Mouse (Mus musculus): ENCODE measurements around the gene Dapl1.

The Dapl1 gene

DNA sequence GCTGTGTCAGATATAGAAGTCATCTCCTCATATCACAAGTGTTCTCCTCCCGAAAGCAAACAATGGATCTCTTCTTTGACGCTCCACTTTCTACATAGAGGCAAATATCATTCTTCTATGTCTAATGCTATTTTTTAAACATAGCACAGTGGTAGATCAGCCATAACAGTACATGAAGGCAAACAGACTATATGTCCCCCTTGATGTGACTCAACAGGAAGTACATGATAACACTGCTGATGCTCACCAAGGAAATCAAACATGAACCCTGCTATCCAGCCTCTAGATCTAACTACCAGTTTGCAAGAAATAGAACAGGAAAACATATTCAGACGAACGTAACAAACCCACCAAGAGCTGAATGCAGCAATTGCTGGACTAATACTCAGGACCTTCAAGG lies 10.1 kb upstream of the Dapl1 start:
- DNase-seq, result no peak

DNA sequence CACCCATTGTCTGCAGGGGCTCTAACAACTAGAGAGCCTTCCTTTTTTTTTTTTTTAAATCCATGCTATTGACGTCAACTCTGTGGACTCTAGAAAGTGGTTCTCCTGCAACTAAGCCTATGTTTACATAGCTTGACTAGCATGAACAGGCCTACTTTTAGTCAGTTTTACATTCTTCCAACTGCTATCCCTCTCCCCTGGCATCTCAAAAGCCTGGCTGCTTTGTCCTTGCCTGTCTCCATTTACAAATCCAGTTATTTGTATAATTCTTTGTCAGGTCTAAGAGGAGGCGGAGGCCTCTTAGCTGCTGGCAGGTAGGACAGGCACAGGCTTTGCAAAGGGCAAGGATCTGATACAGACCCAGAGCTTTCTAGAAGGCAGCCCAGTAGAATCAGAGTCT lies 627 bp downstream of the Dapl1 start:
- no peak for DNase-seq

DNA sequence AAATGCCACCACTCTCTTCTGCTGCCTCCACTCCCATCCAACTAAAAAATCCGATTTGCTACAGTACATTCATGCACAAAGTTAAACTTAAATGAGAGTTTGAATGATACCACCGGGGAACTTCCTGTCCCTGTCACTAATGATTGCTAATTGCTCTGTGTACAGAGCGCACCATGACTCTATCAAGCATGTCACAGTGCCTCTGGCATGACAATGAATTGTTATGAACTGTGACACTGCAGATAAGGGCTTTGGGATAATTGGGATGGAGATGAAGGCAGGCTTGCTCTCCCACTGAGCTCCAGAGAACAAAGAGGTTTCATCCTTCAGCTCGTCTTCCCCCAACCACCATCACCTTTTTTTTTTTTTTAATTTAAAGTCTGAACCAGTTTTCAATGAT lies 1.2 kb downstream of the Dapl1 start:
- no peak for DNase-seq

DNA sequence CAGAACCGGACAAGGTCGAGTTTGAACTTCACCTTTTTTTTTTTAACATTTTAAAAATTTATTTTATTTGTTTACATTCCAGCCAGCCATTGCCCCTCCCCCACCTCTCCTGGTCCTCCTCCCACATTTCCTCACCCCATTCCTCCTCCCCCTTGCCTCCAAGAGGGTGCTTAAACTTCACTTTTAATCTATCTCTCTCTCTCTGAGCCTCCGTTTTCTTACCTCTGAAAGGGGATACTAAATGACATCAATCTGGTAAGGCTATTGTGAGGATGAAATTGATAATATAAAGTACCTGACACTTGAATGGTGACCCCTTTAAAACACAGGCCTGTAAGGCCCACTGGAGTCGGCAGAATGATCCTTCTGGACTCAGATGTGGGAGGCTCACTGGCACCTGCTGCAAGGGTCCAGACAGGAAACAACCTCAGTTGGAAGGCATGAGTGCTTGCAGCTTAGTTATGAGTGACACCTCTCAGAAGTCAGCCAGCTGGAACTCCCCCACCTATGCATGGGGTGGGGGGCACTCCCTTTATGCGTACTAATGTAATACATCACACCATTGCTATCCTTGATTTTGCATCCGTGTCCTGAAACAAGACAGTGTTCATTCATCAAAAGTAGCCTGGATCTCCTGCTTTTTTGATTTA lies 1.9 kb downstream of the Dapl1 start:
- DNase-seq, result no peak

DNA sequence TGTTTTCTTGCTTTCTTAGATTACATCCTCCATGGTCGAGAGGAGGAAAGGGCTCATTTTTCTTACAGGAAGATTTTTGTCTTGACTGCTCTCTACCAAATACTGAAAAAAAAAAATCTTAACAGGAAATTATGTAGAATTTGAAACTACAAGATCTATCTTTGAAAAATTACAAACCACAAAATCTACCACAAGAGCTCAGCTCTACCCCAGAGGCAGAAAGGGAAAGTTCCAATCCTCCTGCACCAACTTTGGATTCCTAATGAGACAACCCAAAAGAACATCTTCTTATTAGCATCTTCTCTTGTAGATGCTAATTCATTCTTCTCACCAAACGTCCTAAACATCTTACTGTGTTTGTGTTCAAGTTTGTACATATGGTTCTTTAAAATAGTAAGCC lies 3.8 kb downstream of the Dapl1 start:
- no peak for DNase-seq

DNA sequence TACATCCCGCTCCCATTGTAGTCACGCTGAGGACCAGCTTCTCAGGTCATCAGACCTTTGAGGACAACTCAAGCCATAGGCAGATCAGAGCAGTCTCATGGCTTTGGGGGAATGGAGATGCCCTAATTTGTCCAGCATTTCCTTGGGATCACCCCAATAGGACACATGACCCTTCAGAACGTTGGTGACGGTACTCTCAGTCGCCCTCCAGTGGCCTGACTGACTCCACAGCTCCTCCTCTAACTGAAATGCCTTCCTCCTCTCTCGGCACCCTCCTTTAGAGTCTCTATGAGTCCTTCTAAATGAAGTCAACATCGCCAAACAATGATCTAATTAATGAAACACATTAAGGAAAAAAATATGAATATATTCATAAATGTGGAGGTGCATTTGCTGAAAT lies 5.9 kb downstream of the Dapl1 start:
- no peak for DNase-seq

DNA sequence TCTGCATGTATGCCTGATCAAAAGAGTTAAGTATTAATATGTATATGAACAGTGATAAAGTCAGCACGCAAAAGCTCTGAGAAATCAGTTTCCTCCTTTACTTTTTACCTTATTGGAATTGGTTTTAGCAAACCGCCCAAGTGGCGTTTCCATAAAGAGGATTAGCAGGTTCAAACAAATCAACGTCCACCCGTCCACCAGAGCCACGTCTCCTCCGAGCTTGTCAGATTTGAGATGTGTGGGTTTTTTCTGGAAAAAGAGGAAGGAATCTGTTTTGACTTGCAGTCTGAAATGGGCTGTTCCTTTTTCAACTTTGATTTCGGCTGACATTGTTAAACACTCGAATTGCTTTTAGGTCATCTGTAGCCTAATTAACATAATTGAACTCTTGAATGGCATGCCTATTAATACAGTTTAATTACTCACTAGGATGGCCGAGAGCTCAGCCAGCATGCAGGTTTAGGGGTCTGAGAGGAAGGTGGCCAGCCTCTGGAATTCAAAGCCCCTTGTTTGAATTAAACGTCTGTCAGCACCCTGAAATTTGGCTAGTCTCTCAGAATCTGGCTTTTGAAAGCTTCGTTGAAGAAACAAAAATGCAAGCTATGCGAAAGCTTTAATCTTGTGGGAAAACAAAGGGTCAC lies 9.1 kb downstream of the Dapl1 start:
- DNase-seq, result no peak

DNA sequence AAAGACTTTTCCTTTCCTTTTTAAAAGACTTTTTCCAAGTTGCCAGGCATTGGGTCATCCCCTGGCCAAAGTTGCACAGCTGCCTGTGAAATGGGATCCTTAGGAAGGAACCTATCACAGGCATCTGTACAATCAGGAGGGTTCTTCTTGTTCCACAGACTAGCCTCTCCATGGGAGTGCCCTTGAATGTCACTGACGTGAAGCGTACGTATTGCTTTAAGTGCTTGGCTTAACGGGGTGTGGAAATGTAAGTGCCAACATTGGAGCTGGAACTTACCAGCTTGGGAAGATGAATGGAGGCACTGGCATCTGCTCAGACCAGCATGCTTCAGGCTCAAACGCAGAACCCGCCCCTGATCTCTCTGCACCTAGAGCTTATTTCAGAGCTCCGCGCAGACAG lies 14.7 kb downstream of the Dapl1 start:
- no peak for DNase-seq

DNA sequence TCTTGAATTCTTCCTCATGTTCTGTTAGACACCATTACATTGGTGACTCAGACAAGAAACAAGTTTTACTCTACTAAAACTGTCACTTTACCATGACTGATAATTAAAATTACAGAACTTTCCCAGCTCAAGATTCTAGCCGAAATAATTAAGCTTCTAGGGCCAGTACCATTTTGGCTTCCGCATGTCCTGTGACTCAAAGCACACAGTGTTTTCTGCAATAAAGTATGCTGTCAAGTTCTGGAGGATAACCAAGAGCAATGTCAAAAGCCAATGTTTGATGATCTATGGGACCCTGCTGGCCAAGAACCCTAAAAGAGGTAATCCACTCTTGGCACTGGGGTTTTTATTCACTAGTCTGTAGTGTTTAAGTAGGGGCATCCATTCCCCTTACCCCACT lies 15.3 kb downstream of the Dapl1 start:
- no peak for DNase-seq

DNA sequence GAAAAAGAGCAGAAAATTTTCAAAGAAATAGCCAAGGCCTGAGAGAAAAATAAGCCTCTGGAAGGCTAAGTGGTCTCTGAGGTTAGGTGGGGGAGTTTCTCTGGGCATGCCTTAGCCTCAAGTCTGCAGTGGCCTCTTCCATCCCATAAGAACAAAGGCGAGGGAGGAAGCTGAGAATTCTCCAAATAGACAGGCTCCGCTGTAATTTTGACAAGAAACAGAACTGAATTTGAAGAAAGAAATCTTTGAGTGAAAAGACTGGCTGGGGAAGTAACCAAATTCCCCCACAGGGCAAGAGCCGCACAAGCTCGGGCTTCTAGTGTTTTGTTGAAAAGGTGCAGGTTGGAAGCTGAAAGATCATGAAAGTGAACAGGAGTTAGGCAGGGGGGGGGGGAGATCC lies 24.6 kb downstream of the Dapl1 start:
- DNase-seq, result no peak

DNA sequence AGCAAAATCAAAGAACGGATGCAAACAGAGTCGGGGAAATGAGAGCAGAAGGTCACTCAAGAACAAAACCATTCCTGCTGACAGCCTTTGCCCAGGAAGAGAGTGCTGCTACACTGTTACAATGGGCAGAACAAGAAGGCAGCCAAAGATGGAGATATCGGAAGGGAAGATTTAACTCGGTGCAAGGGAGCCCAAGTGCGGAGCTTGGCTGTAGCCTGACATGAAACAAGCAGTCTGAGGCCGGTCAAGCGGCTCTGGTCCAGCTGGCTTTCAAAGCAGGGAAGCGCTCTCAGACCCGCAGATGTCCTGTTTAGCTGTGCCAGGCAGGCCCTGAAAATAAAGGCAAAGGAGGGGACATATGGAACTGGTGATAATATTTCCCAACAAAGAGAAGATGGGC lies 26.0 kb downstream of the Dapl1 start:
- DNase-seq, result no peak

DNA sequence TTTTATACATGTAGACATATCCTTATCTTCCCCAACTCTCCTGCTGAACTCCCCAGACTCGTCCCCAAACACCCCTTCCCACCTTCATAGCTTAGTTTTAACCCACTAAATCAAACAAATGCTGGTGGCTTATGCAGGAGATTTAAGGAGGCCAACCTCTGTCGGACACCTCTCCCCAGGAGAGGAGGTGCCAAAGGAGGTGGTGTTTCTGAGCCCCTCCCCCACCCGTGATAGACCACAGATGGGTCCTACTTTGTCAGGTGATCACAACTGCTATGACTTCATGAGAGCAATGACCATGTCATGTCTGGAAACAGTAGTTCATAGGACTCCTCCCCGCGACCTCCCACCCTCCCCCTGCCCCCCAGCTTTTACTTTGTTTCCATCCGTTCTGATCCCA lies 26.4 kb downstream of the Dapl1 start:
- no peak for DNase-seq

DNA sequence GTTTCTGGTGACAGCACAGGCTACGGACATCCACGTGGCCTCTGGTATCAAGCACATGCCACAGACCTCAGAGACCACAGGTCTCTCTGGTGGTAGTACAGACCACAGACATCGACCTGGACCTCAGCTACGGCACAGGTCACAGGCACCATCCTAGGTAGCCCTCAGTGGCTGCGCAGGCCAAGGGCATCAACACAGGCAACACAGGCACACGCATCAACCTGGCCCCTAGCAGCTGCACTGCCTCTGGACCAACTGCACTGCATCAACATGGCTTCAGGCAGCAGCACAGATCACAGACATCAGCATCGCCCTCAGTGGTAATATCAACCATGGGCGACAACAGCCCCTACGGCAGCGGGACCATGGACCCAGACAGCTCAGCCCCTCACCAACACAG lies 36.2 kb downstream of the Dapl1 start:
- DNase-seq, result no peak

DNA sequence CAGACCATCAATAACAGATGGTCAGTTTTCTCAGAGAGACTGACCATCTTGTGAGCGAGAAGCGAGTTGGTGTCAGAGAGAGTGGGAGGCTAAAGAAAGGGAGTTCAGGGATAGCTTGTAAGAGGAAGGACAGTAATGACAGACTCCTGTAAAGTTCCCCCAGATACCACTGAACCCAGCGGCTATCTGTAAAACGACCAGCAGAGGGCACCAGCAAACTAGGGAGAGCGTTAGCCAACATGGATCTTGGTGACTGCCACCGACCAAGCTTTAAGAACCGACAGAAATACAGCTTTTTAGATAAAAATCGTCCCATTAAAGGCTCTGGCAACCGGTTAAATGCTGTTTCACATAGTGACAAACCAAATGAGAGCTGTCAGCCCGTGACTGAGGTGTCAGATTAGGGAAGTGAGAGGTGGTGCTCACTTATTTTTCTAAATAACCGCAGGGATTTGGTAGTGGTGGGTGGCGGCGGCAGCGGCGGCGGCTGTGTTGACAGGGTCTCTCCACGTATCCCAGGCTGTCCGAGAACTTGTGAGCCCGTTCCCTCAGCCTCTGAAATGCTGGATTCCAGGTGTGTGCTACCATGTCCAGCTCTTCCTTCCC lies 37.7 kb downstream of the Dapl1 start:
- DNase-seq, result peak; percentile 76

DNA sequence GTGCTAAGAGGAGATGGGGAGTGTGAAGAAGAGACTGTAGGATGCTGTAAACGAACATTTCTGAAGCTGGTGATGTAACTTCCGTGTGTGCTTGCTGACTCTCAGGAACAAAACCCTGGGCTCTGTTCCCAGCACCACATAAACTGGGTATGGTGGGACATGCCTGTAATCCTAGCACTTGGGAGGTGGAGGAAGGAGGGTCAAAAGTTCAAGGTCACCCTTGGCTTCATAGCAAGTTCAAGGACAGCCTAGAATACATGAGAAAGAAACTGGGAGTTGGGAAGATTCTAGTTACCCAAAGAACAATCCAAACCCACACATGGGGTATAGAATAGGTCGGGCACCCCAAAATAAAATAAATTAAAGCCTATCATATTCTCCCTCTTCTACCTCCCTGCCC lies 39.1 kb downstream of the Dapl1 start:
- no peak for DNase-seq

DNA sequence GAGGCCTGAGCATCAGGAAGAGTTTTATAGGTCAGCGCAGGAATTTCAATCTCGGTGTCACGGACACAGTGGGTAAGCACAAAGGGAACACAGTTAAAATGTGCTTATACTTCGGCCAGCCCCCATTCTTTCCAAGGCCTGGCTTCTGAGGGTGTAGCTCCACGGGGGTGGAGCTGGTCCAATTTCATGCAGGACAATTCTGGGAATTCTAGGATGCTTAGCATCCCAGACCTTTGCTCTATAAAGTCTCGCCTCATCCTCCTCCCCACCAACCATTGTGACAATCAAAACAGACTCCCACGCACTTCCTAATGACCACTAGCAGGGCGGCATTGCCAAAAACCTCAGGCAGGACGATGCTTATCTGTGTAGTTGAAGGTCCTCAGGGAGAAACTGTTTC lies 42.4 kb downstream of the Dapl1 start:
- no peak for DNase-seq

DNA sequence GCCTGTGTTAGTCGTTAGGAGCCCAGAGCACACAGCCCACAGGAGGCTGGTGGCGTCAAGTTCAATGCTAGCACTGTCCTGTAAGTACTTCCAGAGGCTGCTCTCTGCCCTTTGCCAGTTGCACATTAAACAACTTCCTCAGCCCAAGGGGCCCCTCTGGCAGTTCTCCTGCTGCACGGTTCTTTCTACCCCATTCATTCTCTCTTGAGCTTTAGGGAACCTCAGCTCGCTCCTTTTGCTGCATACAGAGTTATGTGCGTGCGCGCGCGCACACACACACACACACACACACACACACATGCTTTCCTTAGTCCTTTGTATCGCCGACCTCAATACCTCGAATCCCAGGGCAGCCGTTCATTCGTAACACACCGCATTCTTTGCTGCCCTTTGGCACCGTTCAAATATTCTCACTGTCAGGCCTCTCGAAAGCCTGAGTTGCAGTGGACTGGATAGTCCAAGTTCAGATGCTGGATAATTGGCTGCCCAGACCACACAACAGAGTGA lies 45.2 kb downstream of the Dapl1 start:
- no peak for DNase-seq

DNA sequence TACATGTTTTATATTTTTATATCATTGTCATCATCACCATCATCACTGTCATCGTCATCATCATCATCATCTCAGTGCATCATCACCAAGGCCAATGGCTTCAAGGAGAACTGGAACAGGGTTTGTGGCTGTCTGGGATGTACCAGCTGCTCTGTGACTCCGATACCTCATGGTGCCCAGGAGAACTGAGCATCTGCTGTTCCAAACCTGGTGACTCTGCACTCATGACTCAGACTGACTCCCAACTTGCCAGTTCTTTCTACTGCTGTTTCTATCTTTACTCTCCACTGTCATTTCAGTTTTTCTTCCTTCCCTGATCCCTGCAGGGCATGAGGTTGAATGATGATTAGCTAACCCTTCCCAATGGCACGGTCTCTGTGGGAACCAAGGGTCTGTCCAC lies 46.4 kb downstream of the Dapl1 start:
- no peak for DNase-seq

DNA sequence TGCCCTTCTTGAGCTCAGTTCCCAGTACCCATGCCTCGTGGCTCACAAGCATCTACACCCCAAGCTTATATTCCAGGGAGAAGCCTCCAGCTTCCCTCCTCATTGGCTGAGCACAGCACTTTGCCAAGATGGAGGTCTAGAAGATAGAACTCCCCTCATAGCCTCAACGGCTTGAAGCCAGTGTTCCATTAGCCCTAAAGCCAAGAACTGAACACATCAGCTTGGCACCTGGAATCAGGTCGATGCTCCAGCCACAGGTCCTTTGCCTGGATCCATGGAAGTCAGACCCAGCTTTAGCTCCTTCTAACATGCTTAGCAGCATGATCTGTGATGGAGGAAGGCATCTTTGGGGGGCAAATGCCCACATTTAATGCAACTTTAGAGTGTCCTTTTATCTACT lies 48.5 kb downstream of the Dapl1 start:
- DNase-seq, result no peak

DNA sequence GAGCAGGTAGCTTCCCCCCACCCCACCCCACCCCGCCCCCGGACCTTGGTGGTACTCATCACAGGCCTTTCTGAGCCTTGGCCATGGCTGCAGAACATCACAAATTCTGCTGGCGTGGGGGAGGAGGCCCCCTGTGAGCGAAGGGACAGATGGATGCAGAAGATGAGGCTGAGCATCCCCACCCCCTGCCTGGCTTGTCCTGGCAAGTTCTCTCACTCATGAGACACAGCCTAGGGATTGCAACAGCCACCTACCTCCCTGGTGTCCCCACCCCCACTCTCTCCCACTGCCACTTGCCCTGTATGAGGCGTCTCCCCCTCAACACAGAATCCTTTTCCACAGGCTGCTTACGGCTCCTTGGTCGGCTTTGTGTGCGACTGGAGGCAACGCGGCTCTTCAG lies 49.1 kb downstream of the Dapl1 start:
- DNase-seq, result no peak

DNA sequence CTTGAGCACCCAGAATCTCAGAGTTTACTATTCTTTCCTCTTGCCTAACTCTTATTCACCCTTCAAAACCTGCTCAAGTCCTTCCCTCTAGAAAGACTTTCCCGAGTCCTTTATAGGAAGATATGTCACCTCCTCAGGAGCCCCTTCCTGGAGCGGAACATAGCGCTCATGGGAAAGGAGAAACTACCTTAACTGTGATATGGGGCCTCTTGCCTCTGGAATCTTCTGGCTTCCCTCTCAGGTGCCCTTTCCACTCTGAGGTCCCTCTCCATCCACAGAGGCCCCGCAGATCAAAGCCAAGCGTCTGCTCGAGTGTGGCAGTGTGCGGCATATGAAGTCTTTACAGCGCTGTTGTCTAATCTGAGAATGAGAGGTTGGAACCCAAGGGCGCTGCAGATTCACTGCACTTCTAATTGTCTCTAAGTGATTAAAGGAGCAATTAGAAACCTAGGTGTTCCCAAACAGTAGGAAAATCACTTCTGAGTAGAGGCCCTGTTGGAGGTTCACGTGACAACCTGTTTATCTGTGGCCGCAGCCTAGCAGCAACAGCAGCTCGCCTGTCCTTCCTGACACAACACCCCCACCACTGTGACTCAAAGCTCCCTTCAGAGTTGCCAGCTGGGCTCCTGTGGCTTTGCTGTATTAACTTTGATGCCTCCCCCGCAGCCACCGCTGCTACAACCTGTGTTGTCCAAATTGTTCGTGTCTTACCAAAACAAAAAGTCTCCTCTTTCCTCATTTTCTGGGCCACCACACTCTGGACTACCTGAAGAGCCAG lies 49.7 kb downstream of the Dapl1 start:
- DNase-seq, result no peak

DNA sequence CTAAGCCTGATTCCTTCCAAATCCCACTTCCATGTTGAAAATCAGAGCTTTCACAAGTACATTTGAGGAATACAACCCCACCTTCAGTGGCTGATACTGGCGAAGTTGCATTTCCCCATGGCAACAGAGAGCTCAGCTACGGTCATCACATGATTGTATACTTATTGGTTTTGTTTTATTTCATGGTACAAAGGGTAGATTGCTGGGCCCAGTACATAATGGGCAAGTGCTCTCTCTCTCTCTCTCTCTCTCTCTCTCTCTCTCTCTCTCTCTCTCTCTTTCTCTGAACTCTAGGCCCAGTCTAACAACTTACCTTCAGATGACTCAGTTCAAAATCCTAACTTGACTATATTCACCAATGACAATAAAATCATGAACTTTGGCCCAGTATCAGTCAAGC lies 52.5 kb downstream of the Dapl1 start:
- DNase-seq, result no peak

DNA sequence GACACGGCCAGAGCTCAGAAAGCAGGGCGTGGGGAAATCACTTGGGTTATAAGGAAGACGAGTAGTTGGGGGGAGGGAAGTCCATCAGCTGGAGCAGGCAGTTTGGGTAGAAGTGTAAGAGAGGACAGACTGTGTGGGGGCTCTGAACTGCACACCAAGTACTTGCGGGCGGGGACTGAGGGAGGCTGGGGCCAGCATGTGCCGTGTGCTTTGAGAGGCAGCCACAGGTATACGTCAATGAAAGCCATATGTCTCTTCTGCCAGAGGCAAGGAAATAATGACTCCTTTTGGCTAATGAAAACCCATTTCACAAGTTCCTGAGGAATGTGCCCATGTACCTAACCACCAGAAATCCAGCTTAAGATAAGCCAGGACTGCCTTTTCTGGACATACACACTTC lies 53.6 kb downstream of the Dapl1 start:
- no peak for DNase-seq

DNA sequence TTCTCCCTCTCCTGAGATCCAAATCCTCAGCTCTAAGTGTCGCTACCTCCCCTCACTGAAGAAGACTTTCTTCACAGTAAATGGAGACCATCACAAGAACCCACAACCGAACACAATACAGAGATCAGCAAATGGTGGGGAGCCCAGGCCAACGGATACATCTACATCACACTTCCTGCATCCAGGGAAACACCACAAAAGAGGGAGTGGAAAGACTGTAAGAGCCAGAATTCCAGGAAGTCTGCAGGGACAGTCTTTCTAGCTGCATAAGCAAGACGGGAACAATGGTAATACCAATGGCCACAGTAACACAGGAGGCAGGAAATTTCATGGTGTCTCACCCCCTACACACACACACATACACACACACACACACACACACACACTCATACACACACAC lies 55.3 kb downstream of the Dapl1 start:
- no peak for DNase-seq
